Mouse (Mus musculus) midbrain, embryonic 11.5 days (tissue): ENCODE results near the gene Cuta. TPM values are rescaled to one million over a fixed set of nuclear protein-coding genes. Genes with fewer than 3 reads are reported as not detected.
A peak's percentile ranks its signal among the peaks of the same experiment; 100 is the strongest.
"Not testable (repeated sequence)": the region's sequence is repeated elsewhere in the genome, so short reads cannot be mapped to it uniquely, and the experiment has no call there.

ENCODE experiments used
- ATAC-seq: fragments of 200-750 bp; cut with Nextera tagmentation; 2 replicates; pipeline ENCODE4 v1.8.0; 2017; ENCODE audit warnings: moderate TSS enrichment, moderate library complexity; ENCODE audit not compliant: low FRiP score
- DNase-seq: peaks from one replicate; pipeline ENCODE4 v3.0.0; 2015; ENCODE audit warnings: low spot score; ENCODE audit errors: missing footprints
- H3K27ac ChIP-seq: fragments of 300-500 bp; sonication (generic); 2 replicates; pipeline ENCODE4 v1.5.1; 2014; ENCODE audit warnings: low read depth, low read length
- H3K27me3 ChIP-seq: fragments of 300-500 bp; sonication (generic); 2 replicates; pipeline ENCODE4 v1.6.1; 2014; ENCODE audit warnings: mild to moderate bottlenecking, low read length, moderate library complexity, mixed read lengths; ENCODE audit not compliant: control insufficient read depth, insufficient read depth
- H3K36me3 ChIP-seq: fragments of 300-500 bp; sonication (generic); 2 replicates; pipeline ENCODE4 v1.6.1; 2014; ENCODE audit warnings: mild to moderate bottlenecking, low read length, moderate library complexity, mixed read lengths; ENCODE audit not compliant: control insufficient read depth, insufficient read depth
- H3K4me1 ChIP-seq: fragments of 300-500 bp; sonication (generic); 2 replicates; pipeline ENCODE4 v1.6.1; 2014; ENCODE audit warnings: low read length; ENCODE audit not compliant: control insufficient read depth, insufficient read depth
- H3K4me2 ChIP-seq: fragments of 300-500 bp; sonication (generic); 2 replicates; pipeline ENCODE4 v1.6.1; 2014; ENCODE audit warnings: mild to moderate bottlenecking, moderate library complexity
- H3K4me3 ChIP-seq: fragments of 300-500 bp; sonication (generic); 2 replicates; pipeline ENCODE4 v1.5.1; 2014; ENCODE audit warnings: low read depth, low read length
- H3K9ac ChIP-seq: fragments of 300-500 bp; sonication (generic); 2 replicates; pipeline ENCODE4 v1.6.1; 2014; ENCODE audit warnings: low read length
- H3K9me3 ChIP-seq: fragments of 300-500 bp; sonication (generic); 2 replicates; pipeline ENCODE4 v1.6.1; 2016; ENCODE audit warnings: low read length; ENCODE audit not compliant: control insufficient read depth
- WGBS: fragments of 180-500 bp; shearing (Covaris S2); extraction: QIAGEN DNeasy Blood & Tissue Kit; methylation state at CpG from one replicate; pipeline ENCODE4 v1.1.7; 2014; 5-methylcytosine and 5-hydroxymethylcytosine counted together
- polyA plus RNA-seq: library from polyadenylated mRNA; unstranded; fragments of >200 nt; fragmentation: Nextera tagmentation; extraction: Ambion mirVana; gene quantifications from 2 replicates; pipeline ENCODE4 v1.2.1, GENCODE M21; 2014

Cuta gene
- polyA plus RNA-seq, 1 experiment from 2014 or later: 157 TPM

- Histone ChIP-seq H3K4me2 (peak within 1 kb of the TSS; percentile 48), H3K9ac (peak within 1 kb of the TSS; percentile 75), H3K4me1 (peaks cover 6% of the 10 kb centered on the region; the same call in 1 of the 2 replicates), H3K9me3 (no peaks in the 10 kb centered on the region), H3K4me3 (peak within 1 kb of the TSS; percentile 65), H3K36me3 (no peaks in the 10 kb centered on the region; the same call in 1 of the 2 replicates), H3K27me3 (no peaks in the 10 kb centered on the region), H3K27ac (no peak within 1 kb of the TSS)
- peak; percentile 99 for ATAC-seq
- WGBS: under 1% methylated on average over 67 of the region's 72 CpGs
- DNase-seq: peak; percentile 100
Observed at GRCm38 (mm10) chr17:26916711-26917482, 22.5 kb downstream of the Cuta start, which contains the start of gene Kifc5b. TSS of gene Kifc5b (plus strand) at chr17:26917091.

- Histone ChIP-seq H3K9me3 (no peaks in the 10 kb centered on the region), H3K9ac (no peak overlapping the region), H3K4me3 (no peak overlapping the region), H3K4me1 (peaks cover 6% of the 10 kb centered on the region; the same call in 1 of the 2 replicates), H3K27me3 (no peaks in the 10 kb centered on the region), H3K36me3 (no peaks in the 10 kb centered on the region), H3K4me2 (no peak overlapping the region), H3K27ac (no peak overlapping the region)
- ATAC-seq (no peak), DNase-seq (peak; percentile 79)
- WGBS: 48% methylated on average over 1 of the region's 1 CpGs
Observed at GRCm38 (mm10) chr17:26915248-26915647, 24.1 kb downstream of the Cuta start.

- 93% methylated on average over 14 of the region's 15 CpGs for WGBS
Observed at GRCm38 (mm10) chr17:26907506-26907905, 31.9 kb downstream of the Cuta start.

GRCm38 (mm10) chr17:26904320-26904719, 35.0 kb downstream of the Cuta start:
- Histone ChIP-seq H3K27ac (no peak overlapping the region), H3K9ac (no peak overlapping the region), H3K27me3 (no peaks in the 10 kb centered on the region), H3K36me3 (no peaks in the 10 kb centered on the region), H3K9me3 (no peaks in the 10 kb centered on the region), H3K4me2 (no peak overlapping the region), H3K4me3 (no peak overlapping the region), H3K4me1 (no peaks in the 10 kb centered on the region)
- 58% methylated on average over 5 of the region's 5 CpGs for WGBS
- ATAC-seq (no peak), DNase-seq (no peak)

More at GRCm38 (mm10) chr17:26907506-26907905, 31.9 kb downstream of the Cuta start:
- DNase-seq, H3K36me3 ChIP-seq, H3K27me3 ChIP-seq, H3K4me2 ChIP-seq, H3K4me1 ChIP-seq, ATAC-seq, H3K9me3 ChIP-seq, H3K27ac ChIP-seq, H3K9ac ChIP-seq, H3K4me3 ChIP-seq: not testable (repeated sequence)

GRCm38 (mm10) chr17:26900916-26901315, 38.5 kb downstream of the Cuta start:
- 82% methylated on average over 6 of the region's 6 CpGs for WGBS
- no peaks in the 10 kb centered on the region for H3K9me3 ChIP-seq
- H3K4me2 ChIP-seq: no peak overlapping the region
- H3K9ac ChIP-seq: no peak overlapping the region
- DNase-seq (no peak), ATAC-seq (no peak)
- H3K4me3 ChIP-seq: no peak overlapping the region
- no peaks in the 10 kb centered on the region for H3K4me1 ChIP-seq
- H3K27me3 ChIP-seq: no peaks in the 10 kb centered on the region
- H3K36me3 ChIP-seq: no peaks in the 10 kb centered on the region
- no peak overlapping the region for H3K27ac ChIP-seq

- H3K4me3 ChIP-seq: no peak overlapping the region
- no peak overlapping the region for H3K27ac ChIP-seq
- no peak overlapping the region for H3K4me2 ChIP-seq
- H3K9ac ChIP-seq: no peak overlapping the region
- H3K4me1 ChIP-seq: 0 out of 2 replicates have a peak, but pooled peaks cover 2% of the 10 kb centered on the region
- H3K27me3 ChIP-seq: no peaks in the 10 kb centered on the region
- H3K9me3 ChIP-seq: no peaks in the 10 kb centered on the region
- DNase-seq: peak; percentile 93
- WGBS: 13% methylated on average over 10 of the region's 10 CpGs
- no peak for ATAC-seq
- H3K36me3 ChIP-seq: no peaks in the 10 kb centered on the region
Observed at GRCm38 (mm10) chr17:26895578-26895977, 43.8 kb downstream of the Cuta start.

- H3K27me3 ChIP-seq: no peaks in the 10 kb centered on the region
- WGBS: 91% methylated on average over 6 of the region's 6 CpGs
- no peak overlapping the region for H3K9ac ChIP-seq
- H3K4me2 ChIP-seq: no peak overlapping the region
- no peak for DNase-seq
- no peaks in the 10 kb centered on the region for H3K9me3 ChIP-seq
- no peaks in the 10 kb centered on the region for H3K36me3 ChIP-seq
- H3K4me3 ChIP-seq: no peak overlapping the region
- 0 out of 2 replicates have a peak, but pooled peaks cover 2% of the 10 kb centered on the region for H3K4me1 ChIP-seq
- no peak for ATAC-seq
- no peak overlapping the region for H3K27ac ChIP-seq
Observed at GRCm38 (mm10) chr17:26894342-26894741, 45.0 kb downstream of the Cuta start.

- no peak overlapping the region for H3K4me2 ChIP-seq
- no peak overlapping the region for H3K27ac ChIP-seq
- H3K27me3 ChIP-seq: no peaks in the 10 kb centered on the region
- H3K4me1 ChIP-seq: 0 out of 2 replicates have a peak, but pooled peaks cover 2% of the 10 kb centered on the region
- no peak for DNase-seq
- H3K9me3 ChIP-seq: no peaks in the 10 kb centered on the region
- H3K36me3 ChIP-seq: no peaks in the 10 kb centered on the region
- H3K9ac ChIP-seq: no peak overlapping the region
- 69% methylated on average over 6 of the region's 6 CpGs for WGBS
- no peak overlapping the region for H3K4me3 ChIP-seq
- ATAC-seq: no peak
Observed at GRCm38 (mm10) chr17:26893492-26893891, 45.9 kb downstream of the Cuta start.

GRCm38 (mm10) chr17:26892635-26893375, 46.6 kb downstream of the Cuta start:
- Histone ChIP-seq H3K4me1 (0 out of 2 replicates have a peak, but pooled peaks cover 2% of the 10 kb centered on the region), H3K9ac (no peak overlapping the region), H3K27me3 (no peaks in the 10 kb centered on the region), H3K4me3 (no peak overlapping the region), H3K27ac (no peak overlapping the region), H3K4me2 (no peak overlapping the region), H3K36me3 (no peaks in the 10 kb centered on the region), H3K9me3 (no peaks in the 10 kb centered on the region)
- DNase-seq (no peak), ATAC-seq (no peak)
- 65% methylated on average over 16 of the region's 16 CpGs for WGBS
